Mouse (Mus musculus) urinary bladder, adult 2 months (tissue): ENCODE data around the gene Creb3. TPM values are rescaled to one million over a fixed set of nuclear protein-coding genes. Genes with fewer than 3 reads are reported as not detected.
A peak's percentile ranks its signal among the peaks of the same experiment; 100 is the strongest.
"Not testable (repeated sequence)": the region's sequence is repeated elsewhere in the genome, so short reads cannot be mapped to it uniquely, and the experiment has no call there.

Experiments used
- DNase-seq: peaks from one replicate; pipeline ENCODE4 v3.0.0; 2022; ENCODE audit warnings: low spot score
- polyA plus RNA-seq: library from polyadenylated mRNA; depleted of rRNA; stranded (reverse); fragments of >200 nt; gene quantifications from 2 replicates; pipeline ENCODE4 v1.2.3, GENCODE M21; 2012; rRNA removed

Gene Creb3
- polyA plus RNA-seq: 57.7 and 77.0 TPM in 2 replicates

- peak; percentile 87 for DNase-seq
These were observed at the start of gene Creb3, which contains the start of gene Tln1 for GRCm38 (mm10) chr4:43561997-43562768. Creb3 (plus strand) TSS chr4:43562332. Tln1 (minus strand) TSS chr4:43562691.

GRCm38 (mm10) chr4:43512653-43513052 lies 49.5 kb upstream of the Creb3 start:
- DNase-seq: peak; percentile 22

GRCm38 (mm10) chr4:43513300-43513699 lies 48.8 kb upstream of the Creb3 start:
- DNase-seq: no peak

- no peak for DNase-seq
These were observed 48.3 kb upstream of the Creb3 start for GRCm38 (mm10) chr4:43513791-43514190.

GRCm38 (mm10) chr4:43515764-43516708 lies 46.1 kb upstream of the Creb3 start:
- DNase-seq: peak; percentile 20

GRCm38 (mm10) chr4:43519551-43519950 lies 42.6 kb upstream of the Creb3 start:
- peak; percentile 24 for DNase-seq

- DNase-seq: peak; percentile 60
These were observed 42.2 kb upstream of the Creb3 start for GRCm38 (mm10) chr4:43519956-43520355.

- no peak for DNase-seq
These were observed 34.3 kb upstream of the Creb3 start for GRCm38 (mm10) chr4:43527880-43528279.

- no peak for DNase-seq
These were observed 33.6 kb upstream of the Creb3 start for GRCm38 (mm10) chr4:43528487-43528886.

- DNase-seq: no peak
These were observed 32.0 kb upstream of the Creb3 start for GRCm38 (mm10) chr4:43530081-43530501.

GRCm38 (mm10) chr4:43530581-43530980 lies 31.6 kb upstream of the Creb3 start:
- no peak for DNase-seq

GRCm38 (mm10) chr4:43533270-43533669 lies 28.9 kb upstream of the Creb3 start:
- DNase-seq: no peak

GRCm38 (mm10) chr4:43535628-43536027 lies 26.5 kb upstream of the Creb3 start:
- DNase-seq: no peak

- no peak for DNase-seq
These were observed 26.1 kb upstream of the Creb3 start for GRCm38 (mm10) chr4:43536031-43536430.

- DNase-seq: no peak
These were observed 20.1 kb upstream of the Creb3 start for GRCm38 (mm10) chr4:43542044-43542443.

GRCm38 (mm10) chr4:43546375-43547047 lies 15.6 kb upstream of the Creb3 start:
- no peak for DNase-seq

- DNase-seq: no peak
These were observed 15.0 kb upstream of the Creb3 start for GRCm38 (mm10) chr4:43547160-43547559.

- no peak for DNase-seq
These were observed 13.1 kb upstream of the Creb3 start for GRCm38 (mm10) chr4:43549055-43549454.

GRCm38 (mm10) chr4:43551854-43552253 lies 10.3 kb upstream of the Creb3 start:
- DNase-seq: not testable (repeated sequence)

GRCm38 (mm10) chr4:43552437-43552836 lies 9.7 kb upstream of the Creb3 start:
- no peak for DNase-seq

GRCm38 (mm10) chr4:43553891-43554290 lies 8.2 kb upstream of the Creb3 start:
- DNase-seq: no peak

- no peak for DNase-seq
These were observed 6.2 kb upstream of the Creb3 start for GRCm38 (mm10) chr4:43555926-43556325.
